Mouse (Mus musculus): ENCODE results near the gene Faf2. TPM values are rescaled to one million over a fixed set of nuclear protein-coding genes. Genes with fewer than 3 reads are reported as not detected.
A peak's percentile ranks its signal among the peaks of the same experiment; 100 is the strongest.

The Faf2 gene
- total and polyA plus RNA-seq, 3 experiments = 9.2 to 21.4 (median 20.4) TPM

GRCm38 (mm10) chr13:54581385-54581784 is 40.2 kb upstream of the Faf2 start:
- H3K79me2 ChIP-seq (replicated peaks; ENCODE audit: control insufficient read depth, insufficient read depth, low read length) = no peaks in the 10 kb centered on the region
- no peak overlapping the region for H3K9ac ChIP-seq (ENCODE audit: low read depth, low read length)
- no peak for TF ChIP-seq CTCF (IDR thresholded peaks at IDR 0.05)
- TF ChIP-seq POLR2A (IDR thresholded peaks at IDR 0.05; ENCODE audit: insufficient read depth, low read depth, low read length) = no peak
- no peak for TF ChIP-seq EP300 (IDR thresholded peaks at IDR 0.05; ENCODE audit: insufficient read depth, low read depth, low read length)
- 0 out of 2 replicates have a peak, but pooled peaks cover 2% of the 10 kb centered on the region for H3K36me3 ChIP-seq (ENCODE audit: control insufficient read depth, insufficient read depth, low read length)
- H3K4me3 ChIP-seq = no peak overlapping the region
- WGBS = 69% methylated on average over 2 of the region's 2 CpGs
- H3K27ac ChIP-seq = no peak overlapping the region
- intact Hi-C loops (cut with DNase I) = no loop called here
- H3K4me1 ChIP-seq (ENCODE audit: control insufficient read depth, insufficient read depth, low read length) = peaks cover 7% of the 10 kb centered on the region
- no peaks in the 10 kb centered on the region for H3K27me3 ChIP-seq (ENCODE audit: control insufficient read depth, insufficient read depth, low read length)
- DNase-seq = no peak

DNA sequence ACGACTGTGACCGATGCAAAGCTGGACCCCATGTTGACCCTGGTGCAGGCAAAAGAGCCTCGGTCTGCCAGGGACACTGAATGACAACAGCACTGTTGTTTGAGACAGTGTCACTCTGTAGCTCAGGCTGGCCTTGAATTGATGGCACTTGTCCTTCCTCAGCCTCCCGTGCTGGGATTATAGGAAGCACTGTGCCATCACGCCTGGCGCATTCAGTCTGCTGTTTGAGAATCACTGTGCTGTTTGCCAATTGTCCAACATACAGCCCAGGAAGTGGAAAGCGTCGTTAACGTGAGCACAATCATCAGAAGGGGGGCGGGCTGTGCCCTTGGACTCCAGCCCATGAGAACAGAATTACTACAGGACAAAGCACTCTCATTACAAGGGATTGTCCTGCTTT is 39.5 kb upstream of the Faf2 start:
- H3K36me3 ChIP-seq (ENCODE audit: control insufficient read depth, insufficient read depth, low read length) = 0 out of 2 replicates have a peak, but pooled peaks cover 2% of the 10 kb centered on the region
- H3K79me2 ChIP-seq (replicated peaks; ENCODE audit: control insufficient read depth, insufficient read depth, low read length) = no peaks in the 10 kb centered on the region
- 49% methylated on average over 10 of the region's 10 CpGs for WGBS
- peaks cover 7% of the 10 kb centered on the region for H3K4me1 ChIP-seq (ENCODE audit: control insufficient read depth, insufficient read depth, low read length)
- no peak overlapping the region for H3K9ac ChIP-seq (ENCODE audit: low read depth, low read length)
- TF ChIP-seq CTCF (IDR thresholded peaks at IDR 0.05) = no peak
- TF ChIP-seq EP300 (IDR thresholded peaks at IDR 0.05; ENCODE audit: insufficient read depth, low read depth, low read length) = no peak
- no peak for TF ChIP-seq POLR2A (IDR thresholded peaks at IDR 0.05; ENCODE audit: insufficient read depth, low read depth, low read length)
- H3K27me3 ChIP-seq (ENCODE audit: control insufficient read depth, insufficient read depth, low read length) = no peaks in the 10 kb centered on the region
- intact Hi-C loops (cut with DNase I) = no loop called here
- no peak for DNase-seq
- H3K27ac ChIP-seq = peak overlapping the region; percentile 20
- H3K4me3 ChIP-seq = no peak overlapping the region

DNA sequence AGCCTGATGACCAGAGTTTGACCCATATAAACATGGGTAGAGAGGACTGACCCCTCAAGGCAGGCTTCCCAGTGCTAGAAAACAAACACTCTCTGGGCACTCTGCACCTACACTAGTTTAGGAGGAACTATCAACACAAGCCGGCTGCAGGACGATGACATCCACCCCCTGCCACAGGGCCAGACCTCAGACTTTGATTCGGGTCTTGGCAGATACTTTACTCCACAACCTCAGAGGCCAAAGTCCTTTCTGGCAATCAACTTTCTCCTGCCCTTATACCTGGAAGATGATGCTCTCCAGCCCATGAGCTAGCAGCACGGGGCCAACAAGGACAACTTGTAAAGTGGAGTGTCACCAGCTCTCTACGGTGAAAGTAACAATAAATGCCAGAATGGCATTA is 38.7 kb upstream of the Faf2 start:
- Histone ChIP-seq H3K36me3 (ENCODE audit: control insufficient read depth, insufficient read depth, low read length) (0 out of 2 replicates have a peak, but pooled peaks cover 2% of the 10 kb centered on the region), H3K27me3 (ENCODE audit: control insufficient read depth, insufficient read depth, low read length) (no peaks in the 10 kb centered on the region), H3K27ac (no peak overlapping the region; the same call in 1 of the 2 replicates), H3K9ac (ENCODE audit: low read depth, low read length) (no peak overlapping the region), H3K4me3 (no peak overlapping the region), H3K4me1 (ENCODE audit: control insufficient read depth, insufficient read depth, low read length) (peaks cover 7% of the 10 kb centered on the region), H3K79me2 (replicated peaks; ENCODE audit: control insufficient read depth, insufficient read depth, low read length) (no peaks in the 10 kb centered on the region)
- no peak for DNase-seq
- intact Hi-C loops (cut with DNase I) = no loop called here
- WGBS = 88% methylated on average over 5 of the region's 5 CpGs
- TF ChIP-seq POLR2A (IDR thresholded peaks at IDR 0.05; ENCODE audit: insufficient read depth, low read depth, low read length) (no peak), EP300 (IDR thresholded peaks at IDR 0.05; ENCODE audit: insufficient read depth, low read depth, low read length) (no peak), CTCF (IDR thresholded peaks at IDR 0.05) (no peak)

- H3K79me2 ChIP-seq (replicated peaks; ENCODE audit: control insufficient read depth, insufficient read depth, low read length) = peaks cover 1% of the 10 kb centered on the region; the same call in 1 of the 2 replicates
- no peak for DNase-seq
- no peak overlapping the region for H3K9ac ChIP-seq (ENCODE audit: low read depth, low read length)
- peak overlapping the region; percentile 18 for H3K27ac ChIP-seq
- H3K36me3 ChIP-seq (ENCODE audit: control insufficient read depth, insufficient read depth, low read length) = 0 out of 2 replicates have a peak, but pooled peaks cover 2% of the 10 kb centered on the region
- WGBS = 64% methylated on average over 11 of the region's 11 CpGs
- intact Hi-C loops (cut with DNase I) = no loop called here
- TF ChIP-seq POLR2A (IDR thresholded peaks at IDR 0.05; ENCODE audit: insufficient read depth, low read depth, low read length) (no peak), CTCF (IDR thresholded peaks at IDR 0.05) (no peak)
- H3K4me3 ChIP-seq = no peak overlapping the region
- no peaks in the 10 kb centered on the region for H3K27me3 ChIP-seq (ENCODE audit: control insufficient read depth, insufficient read depth, low read length)
- peaks cover 7% of the 10 kb centered on the region for H3K4me1 ChIP-seq (ENCODE audit: control insufficient read depth, insufficient read depth, low read length)
Measured at GRCm38 (mm10) chr13:54585831-54586230, 35.8 kb upstream of the Faf2 start.

- Histone ChIP-seq H3K79me2 (replicated peaks; ENCODE audit: control insufficient read depth, insufficient read depth, low read length) (peaks cover 1% of the 10 kb centered on the region; the same call in 1 of the 2 replicates), H3K4me1 (ENCODE audit: control insufficient read depth, insufficient read depth, low read length) (peaks cover 4% of the 10 kb centered on the region), H3K36me3 (ENCODE audit: control insufficient read depth, insufficient read depth, low read length) (no peaks in the 10 kb centered on the region), H3K27ac (peak overlapping the region; percentile 94), H3K27me3 (ENCODE audit: control insufficient read depth, insufficient read depth, low read length) (no peaks in the 10 kb centered on the region), H3K9ac (ENCODE audit: low read depth, low read length) (peak overlapping the region; percentile 60), H3K4me3 (peak overlapping the region; percentile 65)
- intact Hi-C loops (cut with DNase I) = no loop called here
- WGBS = 1% methylated on average over 24 of the region's 24 CpGs
- TF ChIP-seq EP300 (IDR thresholded peaks at IDR 0.05; ENCODE audit: insufficient read depth, low read depth, low read length) = no peak
- no peak for TF ChIP-seq CTCF (IDR thresholded peaks at IDR 0.05)
- no peak for TF ChIP-seq POLR2A (IDR thresholded peaks at IDR 0.05; ENCODE audit: insufficient read depth, low read depth, low read length)
- no peak for DNase-seq
Measured at GRCm38 (mm10) chr13:54589414-54589995, 32.1 kb upstream of the Faf2 start.
